In the genomic region with DNA sequence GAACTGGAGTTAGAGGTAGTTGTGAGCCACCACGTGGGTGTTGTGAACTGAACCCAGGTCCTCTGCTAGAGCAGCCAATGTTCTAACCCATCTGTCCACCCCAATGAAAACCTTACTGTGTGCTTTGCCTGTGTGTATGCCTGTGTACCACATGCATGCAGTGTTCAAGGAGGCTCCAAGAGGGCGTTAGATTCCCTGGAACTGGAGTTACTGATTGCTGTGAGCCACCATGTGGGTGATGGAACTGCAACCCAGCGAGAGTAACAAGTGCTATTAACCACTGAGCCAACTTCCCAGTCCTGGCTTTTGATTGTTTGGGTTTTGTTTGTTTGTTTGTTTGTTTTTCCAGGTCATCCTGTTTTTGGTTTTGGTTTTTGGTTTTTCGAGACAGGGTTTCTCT, we compare ENCODE assay signal across 27 mouse cellular contexts.
"Had no signal": no experiment of that assay in that cellular context is flagged by ENCODE, and none has a peak within 500 bp of the region (broad histone marks: within the 10 kb centered on the region; RNA-seq: fewer than 3 reads in every experiment).

No protein-coding gene starts in this region.

- H3K4me3 ChIP-seq: gastrocnemius, adult 2 months; heart, embryonic 10.5 days; heart, embryonic 12.5 days; hindbrain, embryonic 10.5 days; hindbrain, embryonic 12.5 days; intestine, embryonic 15.5 days; limb, embryonic 13.5 days; limb, embryonic 15.5 days; liver, embryonic 12.5 days had no signal

- H3K4me2 ChIP-seq: heart, embryonic 12.5 days; hindbrain, embryonic 12.5 days; hindbrain, embryonic 14.5 days; intestine, embryonic 15.5 days; limb, embryonic 13.5 days; limb, embryonic 15.5 days; liver, embryonic 12.5 days had no signal

- H3K9me3 ChIP-seq: heart, embryonic 10.5 days; heart, embryonic 12.5 days; hindbrain, embryonic 10.5 days; hindbrain, embryonic 12.5 days; intestine, embryonic 15.5 days; limb, embryonic 13.5 days; limb, embryonic 15.5 days; liver, embryonic 12.5 days had no signal

- H3K27ac ChIP-seq: gastrocnemius, adult 2 months; heart, embryonic 10.5 days; hindbrain, embryonic 10.5 days; hindbrain, embryonic 12.5 days; hindbrain, embryonic 14.5 days; intestine, embryonic 15.5 days; kidney, postnatal 0 days; limb, embryonic 13.5 days; limb, embryonic 15.5 days; liver, embryonic 12.5 days; liver, embryonic 14.5 days had no signal

- H3K4me1 ChIP-seq: hindbrain, embryonic 12.5 days; intestine, embryonic 15.5 days had no signal

- H3K9ac ChIP-seq: heart, embryonic 12.5 days; hindbrain, embryonic 12.5 days; hindbrain, embryonic 14.5 days; intestine, embryonic 15.5 days; limb, embryonic 13.5 days; limb, embryonic 15.5 days; liver, embryonic 12.5 days; liver, embryonic 14.5 days had no signal

- ATAC-seq: hindbrain, embryonic 16.5 days; inflammation-experienced regulatory T-cells, adult 6 months; intestine, embryonic 15.5 days; intestine, postnatal 0 days; liver, embryonic 12.5 days had no signal

- H3K27me3 ChIP-seq: heart, embryonic 12.5 days; hindbrain, embryonic 12.5 days; intestine, embryonic 15.5 days; limb, embryonic 13.5 days; limb, embryonic 15.5 days; liver, embryonic 12.5 days had no signal

- DNase-seq: gastrocnemius, adult 2 months; gastrocnemius, postnatal 10 days; gastrocnemius, postnatal 25 days; heart, adult 18-20 months; heart, postnatal 10 days; heart, postnatal 4 days; kidney, adult 18-20 months; kidney, adult 8-10 months; kidney, postnatal 14 days; kidney, postnatal 36 days; layer of hippocampus, adult 9-11 months; layer of hippocampus, postnatal 36 days; left cerebral cortex, postnatal 4 days had no signal

- H3K36me3 ChIP-seq: heart, embryonic 10.5 days; heart, embryonic 12.5 days; hindbrain, embryonic 10.5 days; hindbrain, embryonic 12.5 days; intestine, embryonic 15.5 days; limb, embryonic 13.5 days; limb, embryonic 15.5 days; liver, embryonic 12.5 days had no signal
